Mouse (Mus musculus): ENCODE data around the gene Naga.
A peak's percentile ranks its signal among the peaks of the same experiment; 100 is the strongest.
"Not testable (repeated sequence)": the region's sequence is repeated elsewhere in the genome, so short reads cannot be mapped to it uniquely, and the experiment has no call there.

Naga gene

GRCm38 (mm10) chr15:82338593-82339112 is at the start of gene Naga, which contains the start of the genes Pheta2 and Smdt1:
Gene Naga, minus strand, starts transcription at chr15:82338925.
Gene Pheta2, plus strand, starts transcription at chr15:82338942.
Gene Smdt1, plus strand, starts transcription at chr15:82338959.
- peak; percentile 94 to 96 for DNase-seq (ENCODE audit: low spot score in 2 of 2)

- no peak for DNase-seq (ENCODE audit: low spot score in 2 of 2)
Observed at GRCm38 (mm10) chr15:82385729-82386128, 47.0 kb upstream of the Naga start.

GRCm38 (mm10) chr15:82382441-82382840 is 43.7 kb upstream of the Naga start:
- no peak for DNase-seq (ENCODE audit: low spot score in 2 of 2)

- DNase-seq (ENCODE audit: low spot score in 2 of 2), result no peak
Observed at GRCm38 (mm10) chr15:82380714-82381062, 42.0 kb upstream of the Naga start.

GRCm38 (mm10) chr15:82379871-82380713 is 41.4 kb upstream of the Naga start, which contains the start of gene Cyp2d22:
Gene Cyp2d22, minus strand, starts transcription at chr15:82380260.
- peak in 1 of 2 experiments; percentile 39 for DNase-seq (ENCODE audit: low spot score in 2 of 2)

GRCm38 (mm10) chr15:82379511-82379870 is 40.8 kb upstream of the Naga start:
- no peak for DNase-seq (ENCODE audit: low spot score in 2 of 2)

- DNase-seq (ENCODE audit: low spot score in 2 of 2), result no peak
Observed at GRCm38 (mm10) chr15:82378261-82379180, 39.8 kb upstream of the Naga start.

GRCm38 (mm10) chr15:82377701-82378100 is 39.0 kb upstream of the Naga start:
- no peak for DNase-seq (ENCODE audit: low spot score in 2 of 2)

- no peak for DNase-seq (ENCODE audit: low spot score in 2 of 2)
Observed at GRCm38 (mm10) chr15:82376393-82377138, 37.8 kb upstream of the Naga start.

GRCm38 (mm10) chr15:82375855-82376254 is 37.1 kb upstream of the Naga start:
- no peak for DNase-seq (ENCODE audit: low spot score in 2 of 2)

GRCm38 (mm10) chr15:82374437-82374836 is 35.7 kb upstream of the Naga start:
- no peak for DNase-seq (ENCODE audit: low spot score in 2 of 2)

- no peak for DNase-seq (ENCODE audit: low spot score in 2 of 2)
Observed at GRCm38 (mm10) chr15:82372991-82373390, 34.3 kb upstream of the Naga start.

- no peak for DNase-seq (ENCODE audit: low spot score in 2 of 2)
Observed at GRCm38 (mm10) chr15:82372446-82372845, 33.7 kb upstream of the Naga start.

GRCm38 (mm10) chr15:82368851-82369250 is 30.1 kb upstream of the Naga start:
- DNase-seq (ENCODE audit: low spot score in 2 of 2), result no peak

GRCm38 (mm10) chr15:82368146-82368545 is 29.4 kb upstream of the Naga start:
- DNase-seq (ENCODE audit: low spot score in 2 of 2), result no peak

- not testable (repeated sequence) for DNase-seq (ENCODE audit: low spot score in 2 of 2)
Observed at GRCm38 (mm10) chr15:82364561-82364960, 25.8 kb upstream of the Naga start.

GRCm38 (mm10) chr15:82363801-82364200 is 25.1 kb upstream of the Naga start:
- not testable (repeated sequence) for DNase-seq (ENCODE audit: low spot score in 2 of 2)

- no peak for DNase-seq (ENCODE audit: low spot score in 2 of 2)
Observed at GRCm38 (mm10) chr15:82362234-82362633, 23.5 kb upstream of the Naga start.

- peak in 1 of 2 experiments; percentile 54 for DNase-seq (ENCODE audit: low spot score in 2 of 2)
Observed at GRCm38 (mm10) chr15:82361459-82362018, 22.8 kb upstream of the Naga start.

- DNase-seq (ENCODE audit: low spot score in 2 of 2), result no peak
Observed at GRCm38 (mm10) chr15:82358431-82359260, 19.9 kb upstream of the Naga start.

Measured in urinary bladder, postnatal 4 days (tissue).